Mouse (Mus musculus) adrenal gland, postnatal 36 days (tissue): ENCODE results near the gene Ablim1. TPM values are rescaled to one million over a fixed set of nuclear protein-coding genes. Genes with fewer than 3 reads are reported as not detected.

Source experiments
- DNase-seq, 2 experiments: peaks; one replicate each; pipeline ENCODE4 v3.0.0; 2021; ENCODE audit warnings: mixed read lengths in 1 of 2
- total RNA-seq, 2 experiments: library from RNA; stranded (reverse); gene quantifications; 2 replicates each; pipeline ENCODE4 v1.2.3; 2021

Gene Ablim1
- total RNA-seq, 2 experiments from 2014 or later: 34.0 to 37.0 TPM

DNA sequence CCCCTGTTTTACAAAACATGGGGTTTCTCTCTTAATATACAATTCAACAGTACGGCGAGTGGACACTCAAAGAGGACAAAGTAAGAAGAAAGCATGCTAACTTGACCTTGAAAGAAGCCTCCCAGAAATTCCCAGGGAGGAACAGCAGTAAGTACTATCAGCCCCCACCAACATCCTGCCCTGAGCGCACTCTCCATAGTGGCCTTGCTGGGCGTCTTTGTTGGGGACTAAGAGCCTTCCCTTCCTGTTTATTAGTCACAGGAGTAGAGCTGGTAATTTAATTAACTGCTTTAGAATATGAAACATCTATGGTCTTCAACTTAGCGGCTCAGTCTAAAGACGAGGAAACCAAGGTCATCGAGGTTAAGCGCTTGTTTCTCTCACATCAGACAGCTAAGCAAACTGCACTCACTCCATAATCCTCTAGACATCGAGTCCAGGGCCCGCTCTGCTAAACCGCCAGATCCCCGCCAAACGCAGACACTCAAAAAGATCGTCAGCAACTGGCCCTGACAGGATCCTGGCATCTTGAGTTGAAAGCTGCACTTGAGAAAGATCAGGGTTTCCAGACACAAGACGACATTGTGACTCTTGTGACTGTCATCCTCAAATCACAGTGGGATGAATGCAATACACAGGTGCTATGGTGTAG, 50.3 kb downstream of the Ablim1 start:
- no peak for DNase-seq

DNA sequence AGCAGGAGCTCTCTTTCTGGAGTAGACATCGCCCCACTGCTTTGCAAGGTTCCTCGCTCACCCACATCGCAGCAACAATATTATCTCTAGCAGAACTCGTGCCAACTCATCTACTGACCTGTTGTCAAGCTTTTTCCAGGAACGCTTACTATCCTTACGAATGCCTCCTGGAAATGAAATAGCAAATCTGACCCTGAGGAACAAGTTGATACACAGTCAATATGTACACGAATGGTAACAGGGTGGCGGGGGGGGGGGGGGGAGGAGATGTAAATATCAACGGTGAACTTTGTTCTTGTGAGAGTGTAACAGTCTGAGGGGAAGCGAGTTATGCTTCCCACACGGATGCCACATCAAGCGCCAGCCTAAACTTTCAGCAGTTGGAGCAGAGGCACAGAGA, 56.9 kb downstream of the Ablim1 start:
- DNase-seq: no peak

DNA sequence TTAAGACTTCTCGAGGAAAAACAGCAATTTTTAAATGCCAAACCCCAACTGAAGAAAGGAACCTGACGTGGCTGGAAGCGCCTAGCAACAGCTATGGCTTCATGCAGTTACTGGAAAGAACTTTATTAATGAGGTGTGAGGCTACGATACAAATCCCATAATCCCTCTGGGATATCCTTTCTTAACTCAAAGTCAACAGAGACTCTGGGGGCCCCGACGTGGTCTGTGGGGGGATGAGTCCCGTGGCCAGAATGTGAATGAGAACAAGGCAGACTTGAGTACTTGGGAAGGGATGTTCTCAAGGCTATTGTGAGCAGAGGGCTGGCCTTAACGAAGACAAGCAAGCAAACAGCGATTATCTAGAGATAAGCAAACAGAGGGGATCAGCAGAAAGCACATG, 58.1 kb downstream of the Ablim1 start:
- no peak for DNase-seq

DNA sequence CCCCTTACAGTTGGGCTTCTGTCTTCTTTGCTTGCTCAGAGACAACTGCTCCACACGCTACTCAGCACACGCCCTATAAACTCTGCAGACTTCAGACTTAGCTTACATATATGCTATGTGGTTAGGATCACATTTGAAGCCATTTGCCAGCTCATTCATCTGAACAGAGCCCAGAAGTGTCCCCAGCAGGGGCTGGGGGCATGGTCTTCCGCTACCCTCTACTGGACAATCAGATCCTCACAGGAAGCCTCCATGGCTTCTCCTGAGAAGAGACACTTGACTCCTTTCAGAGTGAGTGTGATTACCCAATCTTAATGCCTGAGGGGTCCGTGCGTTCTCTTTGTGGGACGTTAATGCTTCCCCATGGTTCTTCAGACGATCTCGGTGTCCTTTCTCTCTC, 59.6 kb downstream of the Ablim1 start:
- no peak for DNase-seq

DNA sequence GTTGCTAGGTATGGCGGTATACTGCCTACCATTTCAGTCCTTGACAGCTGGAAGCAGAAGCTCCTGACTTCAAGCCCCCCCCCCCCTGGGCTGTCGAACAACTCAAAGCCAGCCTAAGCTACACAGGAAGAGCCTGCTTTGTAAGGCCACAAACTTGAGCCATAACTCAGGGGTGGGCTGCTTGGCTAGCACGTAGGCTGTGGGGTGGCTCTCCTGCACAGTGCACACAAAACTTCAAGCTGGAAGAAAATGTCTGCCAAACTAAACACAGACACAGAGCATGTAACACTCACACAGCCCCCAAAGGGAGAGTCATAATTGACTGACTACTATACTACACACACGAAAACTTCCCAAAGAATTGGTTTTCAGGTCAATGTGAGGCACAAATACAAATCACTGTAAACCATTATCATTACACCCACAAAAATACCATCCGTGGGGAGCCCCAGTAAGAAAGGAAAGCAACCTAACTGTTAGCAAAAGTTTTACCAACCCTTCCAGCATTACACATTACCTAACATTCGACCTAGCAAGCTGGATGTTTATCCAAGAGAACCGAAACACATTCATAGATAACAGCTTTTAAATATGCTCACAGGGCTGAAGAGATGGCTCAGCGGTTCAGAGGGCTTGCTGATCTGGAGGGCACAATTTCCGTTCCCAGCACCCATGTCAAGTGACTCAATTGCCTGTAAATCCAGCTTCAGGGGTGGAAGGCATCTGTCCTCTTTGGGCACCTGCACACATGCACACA, 61.8 kb downstream of the Ablim1 start:
- no peak for DNase-seq

DNA sequence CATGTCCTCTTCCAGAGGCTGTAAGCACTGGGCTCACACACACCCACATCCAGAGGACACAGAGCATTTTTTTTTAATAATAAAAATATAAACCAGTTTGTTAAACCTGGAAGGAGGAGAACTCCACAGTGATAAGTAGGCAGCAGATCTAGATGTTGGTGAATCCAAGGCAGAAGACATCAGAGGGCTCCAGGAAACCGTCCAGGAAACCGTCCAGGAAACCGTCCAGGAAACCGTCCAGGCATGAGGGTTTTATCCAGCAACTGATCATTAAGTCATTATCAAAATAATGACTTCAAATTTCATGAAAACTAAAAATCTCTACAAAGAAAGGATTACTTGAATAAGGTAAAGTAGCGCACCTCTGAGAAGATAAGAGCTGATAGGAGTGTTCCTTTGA, 65.9 kb downstream of the Ablim1 start:
- DNase-seq: no peak

DNA sequence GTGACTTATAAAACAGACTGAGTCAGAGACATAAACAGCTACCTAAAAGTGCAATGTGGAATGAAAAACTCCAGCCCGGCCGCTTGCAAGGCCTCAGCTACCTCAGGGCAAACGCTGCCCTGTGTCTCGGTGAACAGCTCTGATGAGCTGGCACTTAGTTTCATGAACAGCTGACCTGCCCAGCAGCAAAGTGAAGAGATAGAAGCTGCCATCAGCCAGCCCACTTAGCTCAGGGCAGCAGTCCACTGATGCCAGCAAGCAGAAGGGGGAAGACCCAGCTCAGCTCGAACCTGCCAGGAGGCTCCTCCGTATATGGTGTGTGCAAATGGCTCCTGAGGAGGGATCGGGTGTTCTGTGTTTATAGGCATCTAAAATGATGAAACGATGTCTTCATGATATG, 67.5 kb downstream of the Ablim1 start:
- no peak for DNase-seq

DNA sequence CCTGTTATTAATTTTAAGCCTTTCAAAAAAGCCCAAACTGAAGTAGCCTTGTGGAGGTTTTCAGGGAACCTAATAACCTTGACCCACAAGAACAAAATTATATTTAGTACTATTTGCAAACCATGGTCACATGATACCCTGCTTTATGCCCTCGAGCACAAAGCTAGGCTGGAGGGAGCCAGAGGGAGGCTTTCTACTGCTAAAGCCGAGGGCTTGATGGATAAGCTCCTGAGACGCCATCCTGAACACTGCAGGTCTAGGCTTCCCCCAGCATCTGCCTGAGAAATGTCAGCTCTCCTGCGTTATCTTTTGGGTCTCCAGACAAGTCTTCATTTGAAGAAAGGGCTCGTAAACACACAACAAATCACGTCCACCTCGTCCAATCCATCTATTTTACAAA, 70.4 kb downstream of the Ablim1 start:
- DNase-seq: no peak

DNA sequence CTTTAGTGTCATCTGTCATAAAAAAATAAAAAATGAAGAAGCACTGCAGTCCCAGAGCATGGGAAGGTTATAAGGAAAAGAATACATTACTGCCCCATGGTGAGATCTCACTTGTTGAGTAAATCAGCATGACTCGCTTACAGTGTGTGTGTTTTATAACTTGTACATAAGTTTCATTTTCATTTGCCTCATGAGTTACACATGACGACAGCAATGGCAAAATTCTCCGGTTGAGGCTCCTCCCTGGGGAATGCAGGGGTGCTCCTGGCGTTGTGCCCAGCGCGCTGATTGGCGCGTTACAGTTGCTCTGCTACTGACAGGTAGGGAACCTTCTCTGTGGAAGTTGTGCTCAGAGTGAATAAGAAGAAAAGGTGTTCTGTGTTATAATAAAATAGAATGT, 71.1 kb downstream of the Ablim1 start:
- peak; percentile 61 to 64 for DNase-seq

DNA sequence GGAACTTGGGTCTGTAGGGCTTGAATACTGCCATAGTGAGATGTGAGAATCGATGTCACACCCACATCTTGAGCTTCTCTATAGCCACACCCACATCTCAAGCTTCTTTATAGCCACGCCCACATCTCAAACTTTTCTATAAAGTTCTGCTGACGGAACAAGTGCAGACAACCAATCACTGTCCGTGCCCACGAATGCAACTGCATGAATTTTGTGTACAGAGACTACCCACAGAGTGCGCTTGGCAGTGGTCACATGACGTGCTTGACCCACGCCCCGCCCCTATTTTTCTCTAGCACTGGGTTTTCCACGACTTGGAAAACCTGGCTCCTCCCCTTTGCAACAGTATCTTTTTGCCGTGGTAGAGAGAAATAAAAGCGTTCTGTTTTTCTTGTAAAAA, 71.5 kb downstream of the Ablim1 start:
- DNase-seq: peak; percentile 42 to 51

DNA sequence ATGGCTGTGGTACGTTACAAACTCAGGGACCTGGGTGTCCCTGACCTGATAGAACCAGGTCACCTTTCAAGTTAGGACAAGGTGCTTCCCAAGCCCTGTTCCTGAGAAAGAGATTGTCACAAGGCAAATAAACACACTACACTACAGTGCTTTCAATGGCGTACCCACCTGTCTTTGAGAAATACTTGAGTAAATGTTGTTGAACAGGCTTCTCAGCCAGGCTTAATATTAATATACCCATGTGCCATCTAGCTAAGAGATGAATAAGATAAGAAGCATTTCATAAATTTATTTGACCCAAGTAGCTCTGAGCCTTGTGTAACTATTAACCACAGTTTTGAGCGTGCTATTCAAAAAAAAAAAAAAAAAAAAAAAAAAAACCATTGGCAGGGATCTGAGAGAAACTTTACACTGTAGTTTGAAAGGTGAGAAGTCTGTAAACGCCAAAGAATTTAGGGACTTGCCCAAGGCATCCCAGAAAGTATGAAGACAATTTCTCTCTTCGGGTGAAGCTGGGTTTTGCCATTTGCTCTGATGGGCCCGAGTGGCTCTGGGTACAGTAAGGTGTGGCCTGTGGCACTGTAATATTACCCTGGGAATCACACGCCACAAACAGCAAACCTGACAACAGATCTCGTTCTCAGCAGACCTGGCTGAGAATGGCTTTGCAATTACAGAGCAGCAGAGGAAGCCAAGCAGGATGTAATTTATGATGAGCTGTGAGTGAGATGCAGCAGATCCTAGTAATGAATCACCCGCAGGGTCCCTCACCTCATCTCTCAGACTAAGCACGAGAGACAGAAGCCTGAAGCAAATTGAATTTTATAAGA, 73.1 kb downstream of the Ablim1 start:
- no peak for DNase-seq

DNA sequence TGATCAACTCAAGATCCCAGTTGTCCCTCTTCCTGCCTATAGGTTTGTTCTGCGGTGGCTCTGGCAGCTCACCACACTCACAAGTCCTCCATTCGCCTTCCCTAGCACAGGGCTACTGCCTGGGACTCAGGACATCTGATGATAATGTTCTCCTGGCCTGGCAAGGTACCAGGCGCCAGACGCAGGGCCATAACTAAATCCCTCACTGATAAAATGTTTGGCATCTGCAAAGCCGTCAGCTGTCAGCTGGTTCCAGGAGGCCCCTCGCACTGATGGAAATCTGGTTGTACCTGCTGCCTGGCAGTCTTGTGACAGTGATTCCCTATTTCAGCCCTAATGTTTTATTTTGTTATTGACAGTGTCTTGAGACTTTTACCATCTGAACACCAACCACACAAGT, 74.5 kb downstream of the Ablim1 start:
- DNase-seq: no peak

DNA sequence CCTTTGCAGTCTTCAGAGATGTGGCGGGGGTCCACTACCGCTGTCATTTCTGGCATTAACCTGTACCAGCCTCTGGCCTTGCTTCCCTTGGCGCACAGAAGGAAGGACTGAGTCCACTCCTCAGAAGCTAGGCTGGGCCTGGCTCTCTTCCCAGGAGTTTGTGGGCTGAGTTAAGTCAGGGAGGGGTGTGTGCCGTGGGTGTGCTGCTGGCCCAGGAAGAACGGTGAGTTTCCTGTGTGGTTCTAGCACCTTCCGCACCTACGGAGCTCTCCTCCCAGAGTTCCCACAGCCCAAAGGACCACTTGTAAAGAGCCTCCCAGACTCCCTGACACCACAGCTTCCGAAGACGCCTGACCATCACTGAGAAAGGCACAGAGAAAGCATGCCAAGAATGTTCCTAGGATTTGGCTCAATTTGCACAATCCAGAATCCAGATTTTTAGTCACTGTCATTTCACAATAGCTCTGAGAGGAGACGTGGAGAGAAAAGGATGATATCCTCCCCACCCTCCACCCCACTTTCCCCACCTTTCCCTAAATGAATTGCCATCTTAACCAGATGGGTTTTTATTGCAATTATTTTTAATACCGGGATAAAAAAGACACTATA, 75.4 kb downstream of the Ablim1 start:
- peak; percentile 75 to 77 for DNase-seq

DNA sequence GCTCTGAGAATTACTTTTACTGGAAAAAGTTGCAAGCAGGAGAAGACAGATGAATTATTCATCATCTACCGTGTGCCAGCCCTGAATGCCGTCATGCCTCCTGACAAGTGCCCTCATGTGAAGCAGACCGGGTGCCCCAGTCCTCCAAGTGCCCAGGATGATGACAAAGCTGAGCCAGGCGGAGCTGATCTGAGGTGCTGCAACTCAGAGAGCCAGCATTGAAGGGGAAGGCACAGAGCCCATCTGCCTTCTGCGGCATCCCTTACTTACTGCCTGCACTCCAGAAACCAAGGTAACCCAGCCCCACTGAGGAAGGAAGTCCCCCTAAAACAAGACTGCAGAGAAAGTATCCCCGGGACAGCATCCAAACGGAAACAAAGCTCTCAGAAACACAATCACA, 76.3 kb downstream of the Ablim1 start:
- peak in 1 of 2 experiments; percentile 29 for DNase-seq

DNA sequence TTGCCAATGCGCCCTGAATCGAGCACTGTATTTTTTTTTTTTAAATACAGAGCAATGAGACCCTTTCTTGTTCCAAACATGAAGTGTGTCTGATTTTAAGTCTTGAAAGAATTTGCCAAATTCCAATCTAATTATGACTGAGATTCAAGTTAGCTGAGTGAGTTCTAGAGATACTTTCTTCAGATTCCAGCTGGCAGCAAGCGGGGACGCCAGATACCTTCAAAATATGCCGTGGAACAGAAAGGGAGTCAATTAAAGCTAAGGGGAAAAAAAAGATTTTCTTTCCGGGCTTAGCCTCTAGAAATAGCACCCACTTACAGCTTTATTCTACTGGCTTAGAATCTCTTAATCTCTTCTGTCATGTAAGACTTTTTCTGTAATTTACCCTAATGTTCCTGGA, 77.2 kb downstream of the Ablim1 start:
- DNase-seq: no peak

DNA sequence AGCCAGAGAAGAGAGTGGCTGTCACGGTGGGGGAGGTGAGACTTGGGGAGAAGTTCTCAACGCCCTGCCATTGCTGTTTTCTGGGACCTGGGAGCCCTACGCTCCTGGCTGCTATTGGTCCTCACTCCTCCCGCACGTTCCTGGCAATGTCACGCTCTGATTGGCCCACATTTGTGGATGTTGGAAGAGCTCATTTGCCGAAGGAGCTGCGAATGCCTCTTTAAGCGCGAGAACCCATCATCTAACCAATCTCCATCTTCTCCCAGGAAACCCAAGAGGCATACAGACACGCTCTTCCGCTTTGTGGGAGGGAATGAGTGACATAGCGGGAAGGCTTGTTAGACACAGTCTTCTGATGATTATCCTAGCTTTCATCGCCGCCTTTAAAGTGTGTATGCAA, 78.1 kb downstream of the Ablim1 start:
- no peak for DNase-seq

DNA sequence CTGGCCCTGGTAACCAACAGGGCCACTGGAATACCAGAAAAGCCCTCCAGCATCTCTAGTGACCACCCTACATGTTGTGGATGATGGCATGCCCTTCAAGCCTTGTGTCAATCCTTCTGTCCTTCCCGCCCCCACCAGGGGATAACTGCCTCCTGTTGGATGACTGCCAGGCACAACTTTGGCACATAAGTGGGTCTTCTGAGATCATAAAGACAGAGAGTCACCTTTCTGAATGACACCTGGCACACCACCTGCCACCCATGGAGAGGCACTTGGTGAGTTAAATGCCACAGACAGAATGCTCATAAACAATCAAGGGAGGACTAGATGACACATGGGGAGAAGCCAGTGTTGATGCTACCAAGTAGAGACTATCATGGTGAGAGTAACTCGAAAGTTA, 78.8 kb downstream of the Ablim1 start:
- DNase-seq: no peak

DNA sequence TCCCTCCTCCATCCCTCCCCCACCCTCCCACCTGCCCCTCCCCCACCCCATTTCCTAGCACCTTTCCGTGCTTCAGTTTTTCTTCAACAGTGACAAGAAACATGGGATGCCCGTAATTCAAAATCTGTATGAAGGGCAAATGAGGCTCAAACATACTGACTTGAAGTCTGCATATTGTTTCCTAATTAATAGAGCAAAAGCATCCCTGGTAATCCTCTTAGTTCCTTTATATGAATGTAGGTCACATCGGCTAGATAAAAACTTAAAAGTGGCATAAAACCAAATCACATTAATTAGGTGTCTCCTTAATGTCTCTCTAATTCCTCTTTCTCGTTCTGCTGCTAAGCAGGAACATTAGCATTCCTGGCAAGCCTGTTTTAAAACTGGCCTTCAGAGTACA, 83.7 kb downstream of the Ablim1 start:
- no peak for DNase-seq

DNA sequence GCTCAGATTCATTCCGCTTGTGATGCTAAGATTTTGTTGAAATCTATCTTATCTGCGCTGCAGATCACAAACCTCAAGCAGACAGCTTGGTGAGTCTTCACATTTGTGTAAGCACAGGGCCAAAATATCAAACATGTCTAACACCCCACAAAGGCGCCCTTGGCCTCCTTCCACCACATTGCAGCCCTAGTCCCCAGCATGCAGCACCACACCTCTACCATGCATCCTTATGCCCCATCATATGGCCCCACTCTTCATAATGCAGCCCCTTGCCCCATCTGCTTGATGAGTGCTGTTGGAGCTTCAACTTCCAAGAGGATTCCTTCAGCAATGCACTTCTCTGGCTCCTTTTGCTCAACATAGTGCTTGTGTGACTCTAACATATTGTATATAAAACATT, 85.6 kb downstream of the Ablim1 start:
- DNase-seq: no peak

DNA sequence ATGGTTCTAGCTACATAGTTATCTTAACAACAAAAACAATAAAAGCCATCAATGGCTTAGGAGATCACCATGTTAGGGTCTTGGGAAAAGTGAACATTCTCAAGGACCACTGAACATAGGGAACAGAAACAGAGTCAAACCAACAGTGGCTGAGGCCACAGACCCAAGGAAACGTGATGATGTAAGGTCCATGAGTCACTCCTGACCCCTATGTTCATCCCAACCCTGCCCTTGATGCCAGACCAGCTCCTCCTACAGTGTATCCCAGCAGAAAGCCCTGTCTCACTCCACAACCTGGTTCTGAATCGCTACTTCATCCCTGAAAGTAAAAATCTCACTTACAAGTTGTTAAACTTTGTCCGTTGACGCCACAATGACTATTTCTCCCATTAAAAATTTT, 86.1 kb downstream of the Ablim1 start:
- DNase-seq: peak; percentile 41 to 59

DNA sequence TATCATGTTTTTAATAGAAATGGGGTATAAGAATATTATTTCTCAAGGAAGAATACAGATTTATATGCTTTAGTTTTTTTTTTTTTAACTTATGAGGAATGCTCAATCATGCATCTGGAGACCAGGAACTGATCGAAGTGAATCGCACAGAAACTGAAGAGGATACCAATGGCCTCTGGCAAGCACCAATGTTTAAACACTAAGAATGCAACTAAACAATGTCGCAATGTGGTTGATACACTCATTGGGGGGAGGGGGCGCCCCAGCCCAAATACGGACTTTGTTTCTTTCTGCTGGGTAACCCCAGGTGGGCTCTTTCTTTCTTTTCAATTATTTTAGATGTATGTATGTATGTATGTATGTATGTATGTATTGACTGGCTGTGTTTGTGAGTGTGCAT, 90.3 kb downstream of the Ablim1 start:
- DNase-seq: no peak

DNA sequence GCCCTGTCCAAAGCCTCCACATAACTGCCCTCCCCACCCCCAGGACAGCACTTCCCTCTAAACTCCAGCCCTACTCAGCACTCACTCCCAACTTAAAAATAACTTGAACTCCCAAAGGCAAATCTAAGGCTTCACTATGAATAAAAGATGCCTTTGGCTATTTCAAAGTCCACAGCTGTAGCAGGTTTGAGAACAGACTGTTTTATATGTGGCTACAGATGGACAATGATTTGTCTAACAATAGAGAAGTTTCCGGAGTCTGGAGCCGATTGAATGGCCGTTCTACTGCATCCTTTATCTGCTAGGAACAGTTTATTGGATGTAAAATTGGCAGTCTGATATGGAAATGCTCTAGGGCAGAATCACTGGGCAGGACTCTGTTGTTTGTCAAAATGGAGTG, 91.0 kb downstream of the Ablim1 start:
- DNase-seq: peak in 1 of 2 experiments; percentile 28

DNA sequence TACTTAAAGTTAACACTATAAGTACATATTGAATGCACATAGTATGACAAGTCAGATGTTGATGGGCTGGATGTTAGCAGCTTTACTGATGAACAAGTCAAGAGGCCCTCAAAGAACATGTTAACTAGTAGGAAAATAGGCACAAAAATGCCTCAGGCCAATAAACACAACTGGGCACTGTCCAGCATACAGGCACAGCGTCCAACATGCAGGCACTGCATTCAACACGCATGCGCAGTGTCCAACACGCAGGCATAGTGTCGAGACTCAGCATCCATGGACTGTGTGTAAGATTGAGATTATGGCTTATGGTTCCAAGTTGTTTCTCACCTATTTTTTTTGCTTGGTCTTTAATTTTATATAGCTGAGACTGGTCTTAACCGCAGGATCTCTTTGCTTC, 92.1 kb downstream of the Ablim1 start:
- DNase-seq: no peak
